Mouse (Mus musculus) megakaryocyte-erythroid progenitor cell, adult 5 weeks (primary cell): ENCODE results near the gene Paf1. TPM values are rescaled to one million over a fixed set of nuclear protein-coding genes. Genes with fewer than 3 reads are reported as not detected.

Source experiments
- polyA plus RNA-seq: library from polyadenylated mRNA; stranded (reverse); fragments of >175 nt; gene quantifications from 2 replicates; pipeline ENCODE4 v1.2.3, GENCODE M21; 2012

Gene Paf1
- polyA plus RNA-seq = 125 and 193 TPM in 2 replicates

DNA sequence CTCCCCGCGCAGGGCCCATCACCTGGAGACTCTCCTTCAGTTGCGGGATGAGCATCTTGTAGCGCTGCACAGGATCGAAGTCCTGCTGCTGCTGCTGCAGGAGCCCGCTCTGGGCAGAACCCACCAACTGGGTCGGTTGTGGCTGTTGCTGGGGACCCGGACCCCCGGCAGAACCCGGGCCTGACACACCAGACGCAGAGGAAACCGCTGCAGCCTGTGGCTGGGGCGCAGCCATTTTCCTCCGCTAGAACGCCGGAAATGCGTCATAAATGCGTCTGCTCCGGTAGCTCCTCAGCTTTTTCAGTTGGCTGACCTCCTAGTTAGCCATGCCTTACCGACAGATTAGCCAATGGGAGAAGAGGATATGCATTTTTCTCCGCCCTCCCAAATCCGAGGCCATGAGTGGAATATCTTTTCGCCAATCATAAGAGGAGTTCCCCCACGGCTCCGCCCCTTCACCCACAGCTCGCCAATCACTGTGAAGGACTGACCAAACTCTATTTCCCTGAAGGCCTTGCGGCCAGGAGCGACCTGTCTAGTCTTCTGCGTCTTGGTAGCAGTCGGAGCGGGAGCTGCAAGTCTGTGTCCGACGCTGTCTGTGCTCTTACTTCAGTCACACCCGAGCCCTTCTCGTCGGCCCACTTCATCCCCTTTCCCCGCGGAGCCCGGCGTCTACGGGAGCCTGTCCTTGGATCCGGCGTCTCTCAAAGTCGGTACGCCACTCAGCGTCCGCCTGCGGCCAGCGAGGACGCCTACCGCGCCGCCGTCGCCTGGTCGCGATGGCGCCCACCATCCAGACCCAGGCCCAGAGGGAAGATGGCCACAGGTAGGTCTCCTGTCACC, at the start of gene Paf1, which contains the start of gene Med29:
TSS of gene Paf1 (plus strand) at position 523 of the 843 bp plus-strand sequence.
TSS of gene Med29 (minus strand) at position 280 of the 843 bp plus-strand sequence.

DNA sequence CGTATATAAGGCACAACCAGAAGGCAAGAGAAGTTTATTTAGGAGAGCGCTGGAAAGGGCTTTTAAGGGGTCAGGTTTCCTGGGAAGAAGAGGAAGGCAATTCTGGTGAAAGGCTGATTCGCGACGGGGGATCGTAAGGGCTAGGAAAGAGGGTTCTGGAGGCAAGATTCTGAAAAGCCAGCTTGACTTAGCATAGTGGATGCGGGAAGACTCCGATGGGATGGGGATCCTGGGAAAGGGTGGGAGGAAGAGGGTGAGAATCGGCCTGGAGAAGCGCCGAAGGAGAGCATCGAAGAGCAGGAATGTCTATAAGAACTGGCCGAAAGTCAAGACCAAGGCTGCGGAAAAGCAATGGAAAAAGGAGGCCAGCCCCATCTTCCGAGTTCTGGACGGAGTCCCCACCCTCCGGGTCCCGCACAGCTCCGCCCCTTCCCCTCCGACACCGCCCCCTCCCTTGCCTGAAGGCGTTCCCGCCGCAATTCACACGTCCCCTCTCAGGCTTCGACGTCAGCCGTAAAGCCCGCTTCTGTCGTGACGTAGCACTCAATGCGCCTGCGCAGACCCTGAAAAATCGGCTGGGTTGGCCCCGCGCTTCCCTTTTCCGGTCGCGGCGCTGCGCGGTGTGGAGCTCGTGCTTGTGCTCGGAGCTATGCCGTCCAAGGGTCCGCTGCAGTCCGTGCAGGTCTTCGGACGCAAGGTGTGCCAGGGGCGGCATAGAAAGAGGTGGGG, 42.4 kb upstream of the Paf1 start, which contains the start of gene Rps16:
TSS of gene Rps16 (plus strand) at position 498 of the 729 bp plus-strand sequence.

DNA sequence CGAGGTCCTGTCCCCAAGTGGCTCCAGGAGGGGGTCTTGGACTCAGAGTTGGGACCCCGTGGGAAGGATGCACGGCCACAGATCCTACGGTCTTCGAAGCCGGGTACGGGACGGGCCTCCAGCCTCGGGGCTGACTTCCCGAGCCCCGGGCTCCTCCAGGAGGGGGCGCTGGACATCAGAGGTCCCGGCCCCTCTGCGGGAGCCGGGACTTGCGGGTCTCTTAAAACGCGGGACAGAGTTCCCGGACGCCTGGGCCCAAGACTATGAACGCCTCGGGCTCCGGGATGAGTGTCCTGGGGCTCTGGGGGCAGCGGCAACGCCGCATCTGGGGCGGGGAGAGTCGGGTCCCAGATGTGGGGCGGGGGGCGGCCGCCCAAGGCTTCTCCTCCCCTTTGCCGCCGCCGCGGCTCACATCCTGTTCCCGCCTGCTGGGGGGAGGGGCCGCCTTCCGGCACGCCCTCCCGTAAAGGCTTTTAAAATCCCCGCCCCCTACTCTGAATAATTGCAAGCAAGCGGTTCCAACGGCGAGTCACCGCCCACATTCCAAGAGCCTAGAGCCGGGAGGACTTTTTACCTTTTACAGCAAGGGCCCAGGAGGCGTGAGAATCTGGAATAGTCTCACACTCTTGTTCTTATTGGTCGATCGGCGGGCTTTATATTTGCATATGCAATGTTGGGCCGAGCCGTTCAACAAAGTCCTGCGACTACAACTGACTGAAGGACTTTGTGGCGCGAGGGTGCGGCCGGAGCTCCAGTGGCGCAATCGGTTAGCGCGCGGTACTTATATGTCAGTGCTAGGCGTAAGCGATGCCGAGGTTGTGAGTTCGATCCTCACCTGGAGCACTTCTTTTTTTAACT, 20.3 kb upstream of the Paf1 start, which contains the start of gene Plekhg2:
TSS of gene Plekhg2 (minus strand) at position 349 of the 858 bp plus-strand sequence.

DNA sequence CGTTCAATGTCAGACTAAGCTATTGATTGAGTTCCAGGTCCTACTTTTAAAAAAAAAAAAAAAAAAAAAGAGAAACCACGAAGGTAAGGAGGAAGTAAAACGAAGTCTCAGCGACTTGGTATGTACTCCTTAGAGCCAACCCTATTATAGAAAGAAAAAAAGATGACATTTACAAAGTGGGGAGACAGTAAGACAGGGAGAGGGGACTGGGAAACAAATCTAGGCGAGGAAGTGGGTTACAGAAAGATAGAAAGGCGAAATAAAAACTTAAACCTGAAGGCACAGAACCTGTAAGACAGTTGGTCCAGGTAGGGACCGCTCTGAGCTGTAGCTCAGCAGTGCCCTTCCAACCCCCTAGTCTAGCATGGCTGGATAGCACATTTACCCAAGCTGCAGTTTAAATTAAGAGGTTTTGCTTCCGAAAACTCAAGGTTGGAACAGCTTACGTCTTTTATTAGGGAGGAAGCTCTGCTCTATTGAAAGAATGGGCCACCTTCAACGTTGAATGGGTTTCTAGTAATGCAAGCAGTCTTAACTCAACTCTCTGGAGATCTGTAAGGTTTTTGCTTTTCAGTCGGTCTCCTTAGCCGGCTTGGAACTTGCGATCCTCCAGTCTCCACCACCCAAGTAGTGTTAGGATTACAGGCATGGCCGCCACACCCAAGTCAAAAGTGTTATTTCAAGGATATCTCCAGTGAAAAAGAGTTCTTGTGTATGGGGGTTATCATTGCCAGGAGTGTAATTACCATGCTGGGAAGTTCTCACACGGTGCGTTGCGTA, 12.3 kb upstream of the Paf1 start, which contains the start of gene Zfp36:
TSS of gene Zfp36 (minus strand) at position 17 of the 780 bp plus-strand sequence.

DNA sequence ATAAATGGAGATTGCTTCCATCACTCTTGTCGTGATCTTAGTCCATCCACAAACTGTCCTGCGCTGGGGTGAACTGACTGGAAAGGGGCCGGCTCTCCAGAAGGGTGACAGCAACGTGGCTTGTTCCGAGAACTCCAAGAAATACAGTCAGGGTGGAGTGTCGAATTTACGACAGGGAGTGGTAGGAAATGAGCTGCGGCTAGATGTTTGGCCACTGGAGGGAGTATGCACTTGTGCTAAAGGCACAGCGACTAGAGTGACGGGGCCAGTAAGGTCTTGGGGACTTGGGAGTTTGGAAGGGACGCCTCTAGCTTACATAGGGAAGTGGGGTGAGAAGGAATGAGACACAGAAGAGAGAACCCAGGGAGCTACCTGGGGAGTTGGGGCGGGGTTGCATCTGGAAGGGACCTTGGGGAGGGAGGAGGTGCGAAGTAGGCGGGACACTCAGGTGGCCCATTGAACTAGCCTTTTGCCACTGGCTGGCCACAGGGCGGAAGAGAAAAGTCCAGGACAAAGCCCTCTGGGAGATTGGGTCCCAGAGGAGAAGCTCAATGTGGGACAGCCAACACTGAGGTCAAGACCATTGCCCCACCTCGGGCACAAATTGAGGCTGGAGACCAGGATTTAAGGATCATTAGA, 44.3 kb downstream of the Paf1 start, which contains the start of gene Gmfg:
TSS of gene Gmfg (plus strand) at position 516 of the 639 bp plus-strand sequence.

Other genes starting within 250 kb of the Paf1 start
- gene Fbl, start 223.2 kb upstream of the Paf1 start, polyA plus RNA-seq = 516 and 763 TPM in 2 replicates
- 57.5 and 63.7 TPM in 2 replicates for gene Dyrk1b, start 213.5 kb upstream of the Paf1 start, polyA plus RNA-seq
- gene Eid2, start 125.1 kb upstream of the Paf1 start, polyA plus RNA-seq = 6.3 and 9.5 TPM in 2 replicates
- gene Eid2b, start 115.2 kb upstream of the Paf1 start, polyA plus RNA-seq = 9.4 and 10.6 TPM in 2 replicates
- 0.05 TPM in 1 of 2 replicates, not detected in the other for gene Selenov, start 101.8 kb upstream of the Paf1 start, polyA plus RNA-seq
- gene Dll3, start 90.7 kb upstream of the Paf1 start, polyA plus RNA-seq = 0.34 TPM in 1 of 2 replicates, not detected in the other
- 165 and 203 TPM in 2 replicates for gene Timm50, start 80.9 kb upstream of the Paf1 start, polyA plus RNA-seq
- 128 and 162 TPM in 2 replicates for gene Supt5, start 54.2 kb upstream of the Paf1 start, polyA plus RNA-seq
- 2,959 and 3,332 TPM in 2 replicates for gene Rps16, start 42.3 kb upstream of the Paf1 start, polyA plus RNA-seq
- 17.3 and 19.4 TPM in 2 replicates for gene Plekhg2, start 20.4 kb upstream of the Paf1 start, polyA plus RNA-seq
- 540 and 1,040 TPM in 2 replicates for gene Zfp36, start 12.7 kb upstream of the Paf1 start, polyA plus RNA-seq
- 13.3 and 17.5 TPM in 2 replicates for gene Med29, start 243 bp upstream of the Paf1 start, polyA plus RNA-seq
- 34.0 and 38.0 TPM in 2 replicates for gene Gmfg, start 44.5 kb downstream of the Paf1 start, polyA plus RNA-seq
- 12.6 and 15.9 TPM in 2 replicates for gene Lrfn1, start 59.0 kb downstream of the Paf1 start, polyA plus RNA-seq
- gene Ifnl2, start 117.5 kb downstream of the Paf1 start, polyA plus RNA-seq = not detected in 2 replicates
- not detected in 2 replicates for gene Ifnl3, start 129.9 kb downstream of the Paf1 start, polyA plus RNA-seq
- gene Sycn, start 147.9 kb downstream of the Paf1 start, polyA plus RNA-seq = not detected in 2 replicates
- 5.8 and 5.9 TPM in 2 replicates for gene Nccrp1, start 154.3 kb downstream of the Paf1 start, polyA plus RNA-seq
- gene Samd4b, start 205.2 kb downstream of the Paf1 start, polyA plus RNA-seq = 92.1 and 106 TPM in 2 replicates
- 41.7 and 46.1 TPM in 2 replicates for gene Pak4, start 205.2 kb downstream of the Paf1 start, polyA plus RNA-seq
- not detected in 2 replicates for gene Acp7, start 238.4 kb downstream of the Paf1 start, polyA plus RNA-seq